Mouse (Mus musculus): ENCODE measurements around the gene Mdk.

Gene Mdk

GRCm38 (mm10) chr2:91906141-91906540, 26.0 kb downstream of the Mdk start:
- DNase-seq, result no peak

GRCm38 (mm10) chr2:91904618-91905307, 27.3 kb downstream of the Mdk start:
- no peak for DNase-seq

GRCm38 (mm10) chr2:91903171-91903925, 28.7 kb downstream of the Mdk start:
- no peak for DNase-seq

GRCm38 (mm10) chr2:91902336-91902735, 29.8 kb downstream of the Mdk start:
- no peak for DNase-seq

- DNase-seq, result no peak
Observed at GRCm38 (mm10) chr2:91900431-91900830, 31.7 kb downstream of the Mdk start.

- no peak for DNase-seq
Observed at GRCm38 (mm10) chr2:91899141-91899540, 33.0 kb downstream of the Mdk start.

GRCm38 (mm10) chr2:91897968-91898367, 34.1 kb downstream of the Mdk start:
- DNase-seq, result no peak

- DNase-seq, result no peak
Observed at GRCm38 (mm10) chr2:91895401-91895800, 36.7 kb downstream of the Mdk start.

- DNase-seq, result no peak
Observed at GRCm38 (mm10) chr2:91894716-91895115, 37.4 kb downstream of the Mdk start.

- no peak for DNase-seq
Observed at GRCm38 (mm10) chr2:91884616-91885015, 47.5 kb downstream of the Mdk start.

- DNase-seq, result no peak
Observed at GRCm38 (mm10) chr2:91883961-91884360, 48.1 kb downstream of the Mdk start.

Data from thymus, postnatal 4 days (tissue).